Mouse (Mus musculus): ENCODE results near the gene Prss48. TPM values are rescaled to one million over a fixed set of nuclear protein-coding genes. Genes with fewer than 3 reads are reported as not detected.

The Prss48 gene
- total RNA-seq (2021) = not detected

- intact Hi-C loops (cut with DNase I) = no loop called here
- DNase-seq (ENCODE audit: extremely low spot score in 1 of 2, low spot score in 2 of 2) = peak in 1 of 2 experiments; percentile 44
These were observed at the start of gene Prss48 for GRCm38 (mm10) chr3:86002423-86002822. Prss48 (minus strand) TSS chr3:86002491.

GRCm38 (mm10) chr3:86049041-86049440 lies 46.8 kb upstream of the Prss48 start:
- intact Hi-C loops (cut with DNase I) = no loop called here
- DNase-seq (ENCODE audit: extremely low spot score in 1 of 2, low spot score in 2 of 2) = no peak

GRCm38 (mm10) chr3:86047686-86048408 lies 45.6 kb upstream of the Prss48 start:
- no peak for DNase-seq (ENCODE audit: extremely low spot score in 1 of 2, low spot score in 2 of 2)
- intact Hi-C loops (cut with DNase I) = no loop called here

- intact Hi-C loops (cut with DNase I) = no loop called here
- no peak for DNase-seq (ENCODE audit: extremely low spot score in 1 of 2, low spot score in 2 of 2)
These were observed 38.3 kb upstream of the Prss48 start for GRCm38 (mm10) chr3:86040286-86041201.

GRCm38 (mm10) chr3:86038648-86039047 lies 36.4 kb upstream of the Prss48 start:
- peak in 1 of 2 experiments; percentile 40 for DNase-seq (ENCODE audit: extremely low spot score in 1 of 2, low spot score in 2 of 2)
- intact Hi-C loops (cut with DNase I) = no loop called here

- intact Hi-C loops (cut with DNase I) = no loop called here
- DNase-seq (ENCODE audit: extremely low spot score in 1 of 2, low spot score in 2 of 2) = no peak
These were observed 35.7 kb upstream of the Prss48 start for GRCm38 (mm10) chr3:86037926-86038484.

GRCm38 (mm10) chr3:86033455-86034090 lies 31.3 kb upstream of the Prss48 start:
- intact Hi-C loops (cut with DNase I) = no loop called here
- no peak for DNase-seq (ENCODE audit: extremely low spot score in 1 of 2, low spot score in 2 of 2)

- intact Hi-C loops (cut with DNase I) = no loop called here
- DNase-seq (ENCODE audit: extremely low spot score in 1 of 2, low spot score in 2 of 2) = peak in 1 of 2 experiments; percentile 48
These were observed 28.3 kb upstream of the Prss48 start for GRCm38 (mm10) chr3:86030566-86030965.

GRCm38 (mm10) chr3:86028658-86029375 lies 26.5 kb upstream of the Prss48 start:
- intact Hi-C loops (cut with DNase I) = no loop called here
- no peak for DNase-seq (ENCODE audit: extremely low spot score in 1 of 2, low spot score in 2 of 2)

- no peak for DNase-seq (ENCODE audit: extremely low spot score in 1 of 2, low spot score in 2 of 2)
- intact Hi-C loops (cut with DNase I) = no loop called here
These were observed 23.2 kb upstream of the Prss48 start for GRCm38 (mm10) chr3:86025341-86026137.

GRCm38 (mm10) chr3:86024065-86024795 lies 21.9 kb upstream of the Prss48 start:
- intact Hi-C loops (cut with DNase I) = no loop called here
- DNase-seq (ENCODE audit: extremely low spot score in 1 of 2, low spot score in 2 of 2) = no peak

- no peak for DNase-seq (ENCODE audit: extremely low spot score in 1 of 2, low spot score in 2 of 2)
- intact Hi-C loops (cut with DNase I) = no loop called here
These were observed 19.4 kb upstream of the Prss48 start for GRCm38 (mm10) chr3:86021651-86022050.

GRCm38 (mm10) chr3:86020921-86021650 lies 18.8 kb upstream of the Prss48 start:
- intact Hi-C loops (cut with DNase I) = no loop called here

GRCm38 (mm10) chr3:86017484-86017883 lies 15.2 kb upstream of the Prss48 start:
- DNase-seq (ENCODE audit: extremely low spot score in 1 of 2, low spot score in 2 of 2) = peak in 1 of 2 experiments; percentile 16
- intact Hi-C loops (cut with DNase I) = no loop called here

More at GRCm38 (mm10) chr3:86020921-86021650, 18.8 kb upstream of the Prss48 start:
- no peak for DNase-seq (ENCODE audit: extremely low spot score in 1 of 2, low spot score in 2 of 2)

GRCm38 (mm10) chr3:86016965-86017364 lies 14.7 kb upstream of the Prss48 start:
- no peak for DNase-seq (ENCODE audit: extremely low spot score in 1 of 2, low spot score in 2 of 2)
- intact Hi-C loops (cut with DNase I) = no loop called here

- intact Hi-C loops (cut with DNase I) = no loop called here
- DNase-seq (ENCODE audit: extremely low spot score in 1 of 2, low spot score in 2 of 2) = no peak
These were observed 11.5 kb upstream of the Prss48 start for GRCm38 (mm10) chr3:86013837-86014236.

Measured in left cerebral cortex, postnatal 10 days (tissue).